In genomic region chr1:156112142-156112541, GRCm38 (mm10) we compare ENCODE assay signal across 22 mouse cellular contexts.
DNase-seq lines count a peak whose midpoint lies in the region; ATAC-seq and TF ChIP-seq lines count a peak whose summit lies in the region.
"Had no signal": no experiment of that assay in that cellular context is flagged by ENCODE, and none has a peak within 500 bp of the region (broad histone marks: within the 10 kb centered on the region; RNA-seq: fewer than 3 reads in every experiment).

No protein-coding gene starts in this region.

- H3K36me3 ChIP-seq in intestine, embryonic 15.5 days: no peaks in the 10 kb centered on the region
- no peaks in the 10 kb centered on the region for H3K36me3 ChIP-seq in intestine, postnatal 0 days (ENCODE audit: control insufficient read depth, insufficient read depth)
- H3K36me3 ChIP-seq in stomach, embryonic 15.5 days: no peaks in the 10 kb centered on the region
- H3K36me3 ChIP-seq in stomach, postnatal 0 days (ENCODE audit: control insufficient read depth, insufficient read depth, low read length): no peaks in the 10 kb centered on the region
- H3K36me3 ChIP-seq in midbrain, embryonic 11.5 days (ENCODE audit: control insufficient read depth, insufficient read depth, low read length): no peaks in the 10 kb centered on the region
- H3K36me3 ChIP-seq: embryonic facial prominence, embryonic 12.5 days; forebrain, embryonic 15.5 days; liver, embryonic 12.5 days had no signal

- no peak overlapping the region for H3K27ac ChIP-seq in intestine, embryonic 15.5 days
- no peak overlapping the region for H3K27ac ChIP-seq in intestine, postnatal 0 days (ENCODE audit: low read depth, low read length)
- H3K27ac ChIP-seq in stomach, embryonic 15.5 days: no peak overlapping the region
- no peak overlapping the region for H3K27ac ChIP-seq in stomach, postnatal 0 days (replicated peaks)
- H3K27ac ChIP-seq in midbrain, embryonic 11.5 days (ENCODE audit: low read depth, low read length): no peak overlapping the region
- H3K27ac ChIP-seq in cerebellum, adult 2 months (ENCODE audit: insufficient read depth, low read length): no peak overlapping the region
- H3K27ac ChIP-seq: embryonic facial prominence, embryonic 12.5 days; forebrain, embryonic 15.5 days; heart, adult 2 months; left cerebral cortex, adult 2 months; liver, embryonic 12.5 days had no signal

- no peaks in the 10 kb centered on the region for H3K9me3 ChIP-seq in intestine, embryonic 15.5 days
- H3K9me3 ChIP-seq in intestine, postnatal 0 days (ENCODE audit: control insufficient read depth): no peaks in the 10 kb centered on the region
- H3K9me3 ChIP-seq in stomach, embryonic 15.5 days: no peaks in the 10 kb centered on the region
- H3K9me3 ChIP-seq in stomach, postnatal 0 days (ENCODE audit: control insufficient read depth, low read length): no peaks in the 10 kb centered on the region
- no peaks in the 10 kb centered on the region for H3K9me3 ChIP-seq in midbrain, embryonic 11.5 days (ENCODE audit: control insufficient read depth, low read length)
- H3K9me3 ChIP-seq: embryonic facial prominence, embryonic 12.5 days; forebrain, embryonic 15.5 days; liver, embryonic 12.5 days; megakaryocyte, embryonic 14.5 days had no signal

- 51% methylated on average over 7 of the region's 7 CpGs for WGBS in intestine, embryonic 15.5 days
- WGBS in intestine, postnatal 0 days: 59% methylated on average over 7 of the region's 7 CpGs
- 60% methylated on average over 7 of the region's 7 CpGs for WGBS in stomach, embryonic 15.5 days
- WGBS in stomach, postnatal 0 days: 54% methylated on average over 7 of the region's 7 CpGs
- WGBS in midbrain, embryonic 11.5 days: 63% methylated on average over 7 of the region's 7 CpGs
- 63% methylated on average over 7 of the region's 7 CpGs for WGBS in cerebellum, adult 2 months

- TF ChIP-seq EP300 in stomach, postnatal 0 days (optimal IDR thresholded peaks at IDR 0.05): no peak

- H3K4me2 ChIP-seq in intestine, embryonic 15.5 days (replicated peaks): 0 out of 2 replicates have a peak overlapping the region, but pooled peaks have one; percentile 22
- no peak overlapping the region for H3K4me2 ChIP-seq in intestine, postnatal 0 days (replicated peaks; ENCODE audit: low read depth)
- H3K4me2 ChIP-seq in stomach, embryonic 15.5 days: peak overlapping the region; percentile 13; the same call in 1 of the 2 replicates
- H3K4me2 ChIP-seq in stomach, postnatal 0 days (replicated peaks; ENCODE audit: low read depth): no peak overlapping the region
- no peak overlapping the region for H3K4me2 ChIP-seq in midbrain, embryonic 11.5 days
- H3K4me2 ChIP-seq: embryonic facial prominence, embryonic 12.5 days; forebrain, embryonic 15.5 days; liver, embryonic 12.5 days had no signal

- TF ChIP-seq POLR2A in cerebellum, adult 2 months (IDR thresholded peaks at IDR 0.05; ENCODE audit: borderline replicate concordance, insufficient read depth, low read length): no peak

- H3K27me3 ChIP-seq in intestine, embryonic 15.5 days (replicated peaks): no peaks in the 10 kb centered on the region
- no peaks in the 10 kb centered on the region for H3K27me3 ChIP-seq in intestine, postnatal 0 days (replicated peaks; ENCODE audit: control insufficient read depth, insufficient read depth, low read length)
- H3K27me3 ChIP-seq in stomach, embryonic 15.5 days (replicated peaks): no peaks in the 10 kb centered on the region
- 0 out of 2 replicates have a peak, but pooled peaks cover 3% of the 10 kb centered on the region for H3K27me3 ChIP-seq in stomach, postnatal 0 days (ENCODE audit: control insufficient read depth, insufficient read depth, low read length)
- H3K27me3 ChIP-seq in midbrain, embryonic 11.5 days (ENCODE audit: control insufficient read depth, insufficient read depth, low read length): no peaks in the 10 kb centered on the region
- peaks cover 1% of the 10 kb centered on the region; the same call in 1 of the 2 replicates for H3K27me3 ChIP-seq in cerebellum, adult 2 months (ENCODE audit: control insufficient read depth, insufficient read depth, low read length)
- H3K27me3 ChIP-seq: embryonic facial prominence, embryonic 12.5 days; forebrain, embryonic 15.5 days; liver, embryonic 12.5 days; megakaryocyte, embryonic 14.5 days had no signal

- no peaks in the 10 kb centered on the region for H3K4me1 ChIP-seq in intestine, embryonic 15.5 days (replicated peaks)
- H3K4me1 ChIP-seq in intestine, postnatal 0 days (replicated peaks; ENCODE audit: control insufficient read depth, insufficient read depth, low read length): no peaks in the 10 kb centered on the region
- H3K4me1 ChIP-seq in stomach, embryonic 15.5 days: no peaks in the 10 kb centered on the region
- H3K4me1 ChIP-seq in stomach, postnatal 0 days (replicated peaks; ENCODE audit: control insufficient read depth, insufficient read depth): no peaks in the 10 kb centered on the region
- H3K4me1 ChIP-seq in midbrain, embryonic 11.5 days (ENCODE audit: control insufficient read depth, insufficient read depth, low read length): peaks cover 6% of the 10 kb centered on the region
- H3K4me1 ChIP-seq in cerebellum, adult 2 months (ENCODE audit: control insufficient read depth, insufficient read depth, low read length): no peaks in the 10 kb centered on the region

- DNase-seq in stomach, postnatal 0 days (ENCODE audit: low spot score): no peak
- peak; percentile 85 for DNase-seq in midbrain, embryonic 11.5 days (ENCODE audit: low spot score, missing footprints)
- no peak for DNase-seq in gastrocnemius, adult 18-20 months (ENCODE audit: low spot score)
- no peak for DNase-seq in cerebellum, adult 2 months
- DNase-seq: adrenal gland, adult 2 months; cerebellum, adult 8-10 months; gastrocnemius, postnatal 25 days; heart, adult 2 months; heart, postnatal 4 days; kidney, adult 2 months; kidney, postnatal 36 days; layer of hippocampus, adult 9-11 months; lung, adult 2 months; thymus, adult 2 months had no signal

- no peak overlapping the region for H3K9ac ChIP-seq in intestine, embryonic 15.5 days
- H3K9ac ChIP-seq in intestine, postnatal 0 days (ENCODE audit: low read depth, low read length): no peak overlapping the region
- H3K9ac ChIP-seq in stomach, embryonic 15.5 days: no peak overlapping the region
- no peak overlapping the region for H3K9ac ChIP-seq in stomach, postnatal 0 days (ENCODE audit: low read length)
- no peak overlapping the region for H3K9ac ChIP-seq in midbrain, embryonic 11.5 days (ENCODE audit: low read length)
- H3K9ac ChIP-seq: embryonic facial prominence, embryonic 12.5 days; forebrain, embryonic 15.5 days; liver, embryonic 12.5 days had no signal

- no peak overlapping the region for H3K4me3 ChIP-seq in intestine, embryonic 15.5 days (replicated peaks)
- H3K4me3 ChIP-seq in intestine, postnatal 0 days (ENCODE audit: low read depth, low read length): no peak overlapping the region
- no peak overlapping the region for H3K4me3 ChIP-seq in stomach, embryonic 15.5 days (replicated peaks)
- no peak overlapping the region for H3K4me3 ChIP-seq in stomach, postnatal 0 days (ENCODE audit: low read depth, low read length)
- H3K4me3 ChIP-seq in midbrain, embryonic 11.5 days (ENCODE audit: low read depth, low read length): no peak overlapping the region
- no peak overlapping the region for H3K4me3 ChIP-seq in cerebellum, adult 2 months (replicated peaks; ENCODE audit: insufficient read depth, low read depth, low read length)
- H3K4me3 ChIP-seq: embryonic facial prominence, embryonic 12.5 days; forebrain, embryonic 15.5 days; heart, adult 2 months; left cerebral cortex, adult 2 months; liver, embryonic 12.5 days; megakaryocyte, embryonic 14.5 days had no signal

- ATAC-seq in intestine, embryonic 15.5 days: no peak
- no peak; the same call in 1 of the 2 replicates for ATAC-seq in intestine, postnatal 0 days
- ATAC-seq in stomach, embryonic 15.5 days (ENCODE audit: insufficient read depth, low FRiP score, low read depth): no peak
- ATAC-seq in stomach, postnatal 0 days (ENCODE audit: low FRiP score, low TSS enrichment): no peak
- ATAC-seq in midbrain, embryonic 11.5 days (ENCODE audit: low FRiP score): no peak
- ATAC-seq: forebrain, embryonic 15.5 days; liver, embryonic 12.5 days had no signal

- no peak for TF ChIP-seq CTCF in intestine, postnatal 0 days (IDR thresholded peaks at IDR 0.05; ENCODE audit: low read depth)
- TF ChIP-seq CTCF in stomach, postnatal 0 days (IDR thresholded peaks at IDR 0.05; ENCODE audit: low read depth): no peak
- TF ChIP-seq CTCF in cerebellum, adult 2 months (IDR thresholded peaks at IDR 0.05; ENCODE audit: borderline replicate concordance, insufficient read depth, low read depth, low read length): no peak

Comparison
In these comparisons a context has a peak if more than half of its experiments do, and no peak if none do; other contexts are left out.
1. H3K4me2 ChIP-seq: peak in intestine, embryonic 15.5 days (single experiment) and stomach, embryonic 15.5 days (single experiment); none in intestine, postnatal 0 days (single experiment), stomach, postnatal 0 days (single experiment) and midbrain, embryonic 11.5 days (single experiment).